Mouse (Mus musculus) small intestine, adult 2 months (tissue): ENCODE data around the gene Fam240a.

ENCODE experiments used
- CTCF ChIP-seq: fragments of 200-500 bp; IDR thresholded peaks from 2 replicates; pipeline ENCODE4 v1.5.1; 2012; ENCODE audit warnings: low read depth, mild to moderate bottlenecking, control low read depth, inconsistent platforms, low read length, moderate library complexity, mixed read lengths; ENCODE audit not compliant: insufficient replicate concordance, insufficient read length; ENCODE audit errors: extremely low read depth
- POLR2A ChIP-seq: fragments of 200-500 bp; IDR thresholded peaks from 2 replicates; pipeline ENCODE4 v1.6.1; 2012; ENCODE audit warnings: low read depth, mild to moderate bottlenecking, control low read depth, inconsistent platforms, low read length, moderate library complexity

DNA sequence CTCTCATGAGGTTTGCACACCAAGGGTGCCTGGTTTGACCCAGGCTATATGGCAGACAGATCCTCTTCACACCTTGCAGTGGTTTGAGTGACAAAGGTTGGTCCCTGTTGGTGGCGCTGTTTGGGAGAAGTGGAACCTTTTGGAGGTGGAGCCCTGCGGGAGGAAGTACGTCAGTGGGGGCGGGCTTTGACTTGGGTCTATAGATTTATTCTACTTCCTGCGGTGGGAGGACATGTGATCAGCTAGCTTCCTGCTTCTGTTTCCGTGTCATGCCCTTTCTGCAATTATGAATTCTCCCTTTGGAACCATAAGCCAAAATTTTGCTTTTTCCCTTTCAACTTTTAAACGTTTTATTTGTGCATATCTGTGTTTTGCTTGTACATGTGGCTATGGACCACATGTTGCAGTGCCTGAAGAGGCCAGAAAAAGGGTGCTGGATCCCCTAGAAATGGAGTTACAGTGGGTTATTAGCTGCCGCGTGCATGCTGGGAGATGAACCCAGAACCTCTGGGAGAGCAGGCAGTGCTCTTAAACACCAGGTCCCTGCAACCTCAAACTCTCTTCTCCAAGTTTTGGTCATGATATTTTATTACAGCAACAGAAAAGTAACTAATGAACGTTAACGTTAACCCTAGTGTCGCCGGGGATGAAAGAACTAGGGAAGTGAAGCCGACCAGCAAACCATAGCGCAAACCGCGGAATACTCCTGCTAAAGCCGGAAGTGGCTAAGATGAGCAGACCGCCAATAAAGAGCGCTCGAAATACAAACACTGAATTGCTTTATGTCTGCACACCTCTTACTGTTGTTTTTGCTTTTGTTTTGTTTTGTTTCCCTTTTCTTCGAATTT lies 48.6 kb upstream of the Fam240a start:
- TF ChIP-seq CTCF, result no peak
- no peak for TF ChIP-seq POLR2A
